Mouse (Mus musculus): ENCODE measurements around the gene Olfr1262.

The Olfr1262 gene

GRCm38 (mm10) chr2:89999845-90000244 is at the start of gene Olfr1262:
Gene Olfr1262, plus strand, starts transcription at chr2:90000145.
- no peak for DNase-seq (ENCODE audit: low read depth)

- no peak for DNase-seq (ENCODE audit: low read depth)
These were observed 25.8 kb upstream of the Olfr1262 start, which contains the start of gene Olfr1260 for GRCm38 (mm10) chr2:89974184-89974583. Gene Olfr1260, plus strand, starts transcription at chr2:89974340.

GRCm38 (mm10) chr2:89977709-89978108 is 22.2 kb upstream of the Olfr1262 start:
- DNase-seq (ENCODE audit: low read depth), result no peak

- no peak for DNase-seq (ENCODE audit: low read depth)
These were observed 9.0 kb upstream of the Olfr1262 start, which contains the start of gene Olfr1261 for GRCm38 (mm10) chr2:89990921-89991320. Gene Olfr1261, plus strand, starts transcription at chr2:89991221.

- DNase-seq (ENCODE audit: low read depth), result no peak
These were observed 11.9 kb downstream of the Olfr1262 start, which contains the start of gene Olfr1263 for GRCm38 (mm10) chr2:90011831-90012230. Gene Olfr1263, plus strand, starts transcription at chr2:90012131.

GRCm38 (mm10) chr2:90025477-90025876 is 25.5 kb downstream of the Olfr1262 start, which contains the start of gene Olfr1264:
Gene Olfr1264, minus strand, starts transcription at chr2:90025577.
- no peak for DNase-seq (ENCODE audit: low read depth)

GRCm38 (mm10) chr2:90035037-90035436 is 35.1 kb downstream of the Olfr1262 start, which contains the start of gene Olfr1265:
Gene Olfr1265, plus strand, starts transcription at chr2:90035337.
- DNase-seq (ENCODE audit: low read depth), result no peak

All from c-Kit-positive CD71-positive TER-119-negative erythroid progenitor cells, embryonic 14.5 days (primary cell).